Mouse (Mus musculus): Measurements from ENCODE around the gene Lims1. TPM values are rescaled to one million over a fixed set of nuclear protein-coding genes. Genes with fewer than 3 reads are reported as not detected.

Gene Lims1
- polyA plus RNA-seq (2011; ENCODE audit: insufficient read length, low read depth, missing spikeins) = 160 and 170 TPM in 2 replicates

DNA sequence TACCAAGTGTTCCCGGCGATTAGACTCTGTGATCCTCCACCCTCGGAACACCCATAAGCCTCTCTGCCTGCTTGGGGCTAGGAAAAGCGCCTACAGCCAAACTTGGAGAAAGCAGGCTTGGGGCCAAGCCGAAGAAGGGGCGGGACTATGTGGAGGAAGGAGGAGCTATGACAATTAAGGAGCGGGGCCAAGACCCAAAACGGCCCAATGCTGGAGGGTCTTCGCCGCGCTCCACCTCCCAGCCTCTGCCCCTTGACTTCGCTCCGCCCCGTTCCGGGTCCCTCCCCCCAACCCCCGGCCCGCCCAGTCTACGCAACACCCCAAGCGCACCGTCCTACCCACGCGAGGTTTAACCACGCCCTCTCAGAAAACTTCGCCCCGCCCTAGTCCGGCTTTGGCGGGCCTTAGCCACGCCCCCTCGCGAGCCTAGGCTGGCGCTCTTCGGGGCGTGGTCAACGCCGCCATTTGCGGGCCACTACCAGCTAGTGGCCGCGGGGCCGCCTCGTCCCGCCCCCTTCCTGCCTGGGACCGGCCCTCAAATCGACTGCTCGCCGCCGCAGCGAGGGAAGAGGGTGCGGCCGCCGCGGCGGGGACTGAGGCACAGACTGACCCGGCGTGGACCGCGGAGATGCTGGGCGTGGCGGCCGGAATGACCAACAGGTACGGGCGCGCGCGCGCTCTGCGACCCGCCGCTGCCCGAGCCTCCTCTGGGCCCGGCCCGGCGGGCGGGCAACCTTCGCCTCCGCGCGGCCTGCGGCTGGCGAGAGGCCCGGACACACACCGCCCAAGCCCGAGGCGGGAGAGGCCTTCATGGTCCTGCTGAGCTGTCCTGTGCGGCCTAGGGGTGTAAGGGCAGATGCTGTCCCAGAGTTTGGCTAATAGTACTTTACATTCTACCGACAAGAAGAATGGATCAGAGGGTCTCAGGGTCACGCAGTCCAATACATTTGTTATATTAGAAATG, at the start of gene Lims1:
Gene Lims1, plus strand, starts transcription at position 439 of the 964 bp plus-strand sequence.
- H3K4me3 ChIP-seq (ENCODE audit: insufficient read depth, low read length) = peak within 1 kb of the TSS; percentile 85
- H3K4me1 ChIP-seq (ENCODE audit: control insufficient read depth, insufficient read depth, low read length) = peaks cover 8% of the 10 kb centered on the region
- peak within 1 kb of the TSS; percentile 99 for H3K27ac ChIP-seq (ENCODE audit: insufficient read depth, low read length)
- TF ChIP-seq POLR2A (IDR thresholded peaks at IDR 0.05; ENCODE audit: low read depth, low read length) (peak; percentile 96), CTCF (IDR thresholded peaks at IDR 0.05; ENCODE audit: borderline replicate concordance, insufficient read depth, low read length) (no peak)

DNA sequence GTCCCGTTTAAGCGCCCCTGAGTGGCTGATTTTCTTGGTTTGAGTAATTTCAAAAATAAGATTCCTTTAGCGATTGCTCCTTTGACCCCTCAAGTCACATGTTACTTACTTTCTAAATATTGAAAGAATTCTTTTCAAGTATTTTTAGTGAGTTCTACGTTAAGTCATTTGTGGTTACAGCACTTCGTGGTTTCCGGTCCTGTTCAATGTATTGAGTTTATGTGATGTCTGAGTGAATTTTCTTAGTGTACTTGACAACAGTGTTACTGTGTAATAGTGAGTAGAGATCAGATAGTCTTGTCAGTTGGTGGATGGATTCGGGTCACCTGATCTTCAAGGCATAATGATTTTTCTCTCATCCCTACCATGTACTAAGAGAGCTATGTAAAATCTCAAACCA, 41.0 kb upstream of the Lims1 start:
- Histone ChIP-seq H3K27ac (ENCODE audit: insufficient read depth, low read length) (no peak overlapping the region), H3K4me1 (ENCODE audit: control insufficient read depth, insufficient read depth, low read length) (no peaks in the 10 kb centered on the region), H3K4me3 (ENCODE audit: insufficient read depth, low read length) (no peak overlapping the region)
- no peak for TF ChIP-seq POLR2A (IDR thresholded peaks at IDR 0.05; ENCODE audit: low read depth, low read length)
- TF ChIP-seq CTCF (IDR thresholded peaks at IDR 0.05; ENCODE audit: borderline replicate concordance, insufficient read depth, low read length) = no peak

DNA sequence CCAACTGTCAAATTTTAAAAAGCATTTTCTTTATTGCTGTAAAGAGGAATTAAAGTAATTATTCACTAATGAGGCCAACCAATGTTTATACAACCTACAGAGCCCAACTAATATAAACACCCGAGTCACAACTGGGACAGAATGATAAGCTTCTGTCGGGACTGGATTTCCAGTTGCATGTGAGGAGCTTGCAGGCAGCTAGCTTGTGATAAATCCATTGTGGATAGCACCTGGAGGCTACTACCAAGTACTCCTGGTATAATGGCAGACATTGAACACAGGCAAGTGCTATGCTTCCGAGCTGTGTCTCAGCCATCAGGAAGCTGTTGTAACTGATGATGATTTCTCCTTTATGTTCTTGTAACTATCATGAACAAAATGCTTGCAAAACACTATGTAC, 32.5 kb upstream of the Lims1 start:
- TF ChIP-seq POLR2A (IDR thresholded peaks at IDR 0.05; ENCODE audit: low read depth, low read length) (no peak), CTCF (IDR thresholded peaks at IDR 0.05; ENCODE audit: borderline replicate concordance, insufficient read depth, low read length) (no peak)
- Histone ChIP-seq H3K4me1 (ENCODE audit: control insufficient read depth, insufficient read depth, low read length) (no peaks in the 10 kb centered on the region), H3K4me3 (ENCODE audit: insufficient read depth, low read length) (no peak overlapping the region), H3K27ac (ENCODE audit: insufficient read depth, low read length) (no peak overlapping the region)

DNA sequence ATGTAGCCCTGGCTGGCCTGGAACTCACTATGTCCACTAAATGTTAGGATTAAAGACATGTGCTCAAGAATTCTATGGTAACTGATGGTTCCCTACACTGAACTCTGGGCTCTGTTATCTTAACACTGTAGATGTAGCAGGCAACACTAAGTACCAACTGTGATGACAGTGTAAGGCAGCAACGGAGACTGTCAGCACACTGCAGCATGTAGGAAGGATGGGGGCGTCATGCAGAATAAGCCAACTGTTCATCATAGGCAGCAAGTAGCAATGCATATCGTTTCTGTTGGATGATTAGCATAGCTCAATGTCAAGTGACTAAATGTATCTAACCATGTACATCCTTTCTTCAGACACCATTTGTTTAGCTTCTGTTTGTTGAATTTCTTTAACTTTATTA, 29.0 kb upstream of the Lims1 start:
- no peak for TF ChIP-seq CTCF (IDR thresholded peaks at IDR 0.05; ENCODE audit: borderline replicate concordance, insufficient read depth, low read length)

DNA sequence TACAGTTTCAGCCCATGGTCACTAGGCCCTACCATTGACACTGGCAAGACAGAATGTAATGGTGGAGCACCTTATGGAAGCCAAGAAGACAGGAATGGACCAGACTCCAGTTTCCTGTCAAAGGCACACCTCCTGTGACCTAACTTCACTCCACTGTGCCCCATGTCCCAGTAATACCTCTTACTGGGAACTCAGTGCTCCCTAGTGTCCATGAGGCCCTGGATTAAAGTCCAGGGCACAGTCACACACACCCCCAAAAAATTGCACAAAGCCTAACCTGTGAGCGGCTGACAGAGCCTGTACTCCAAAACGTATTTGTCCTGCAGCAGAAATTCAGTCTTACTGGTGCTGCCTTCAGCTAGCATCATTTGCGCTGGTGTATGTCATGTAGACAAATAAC, 27.7 kb upstream of the Lims1 start:
- Histone ChIP-seq H3K4me3 (ENCODE audit: insufficient read depth, low read length) (no peak overlapping the region), H3K4me1 (ENCODE audit: control insufficient read depth, insufficient read depth, low read length) (no peaks in the 10 kb centered on the region), H3K27ac (ENCODE audit: insufficient read depth, low read length) (no peak overlapping the region)
- no peak for TF ChIP-seq CTCF (IDR thresholded peaks at IDR 0.05; ENCODE audit: borderline replicate concordance, insufficient read depth, low read length)

More for the DNA sequence above, 29.0 kb upstream of the Lims1 start:
- Histone ChIP-seq H3K27ac (ENCODE audit: insufficient read depth, low read length) (no peak overlapping the region), H3K4me3 (ENCODE audit: insufficient read depth, low read length) (no peak overlapping the region), H3K4me1 (ENCODE audit: control insufficient read depth, insufficient read depth, low read length) (no peaks in the 10 kb centered on the region)

DNA sequence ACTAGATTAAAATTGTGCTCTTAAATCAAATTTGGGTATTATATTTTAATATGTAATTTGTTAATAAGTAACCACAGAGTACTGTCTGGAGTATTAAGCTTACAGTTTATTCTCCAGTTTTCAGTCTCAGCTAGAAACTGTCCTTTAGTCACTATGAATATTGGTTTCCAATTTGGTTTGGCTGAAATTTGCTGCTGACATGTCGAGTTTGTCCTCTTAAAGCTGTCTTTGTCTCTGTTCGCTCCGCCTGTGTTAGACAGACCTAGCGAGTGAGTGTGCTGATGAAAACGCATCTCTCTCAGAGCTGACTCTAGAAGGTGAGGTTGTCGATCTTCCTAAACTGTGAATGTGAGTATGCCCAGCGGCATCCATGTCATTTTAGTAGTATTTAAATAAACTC, 18.3 kb upstream of the Lims1 start:
- no peak overlapping the region for H3K4me3 ChIP-seq (ENCODE audit: insufficient read depth, low read length)
- no peak for TF ChIP-seq CTCF (IDR thresholded peaks at IDR 0.05; ENCODE audit: borderline replicate concordance, insufficient read depth, low read length)
- no peak for TF ChIP-seq POLR2A (IDR thresholded peaks at IDR 0.05; ENCODE audit: low read depth, low read length)

DNA sequence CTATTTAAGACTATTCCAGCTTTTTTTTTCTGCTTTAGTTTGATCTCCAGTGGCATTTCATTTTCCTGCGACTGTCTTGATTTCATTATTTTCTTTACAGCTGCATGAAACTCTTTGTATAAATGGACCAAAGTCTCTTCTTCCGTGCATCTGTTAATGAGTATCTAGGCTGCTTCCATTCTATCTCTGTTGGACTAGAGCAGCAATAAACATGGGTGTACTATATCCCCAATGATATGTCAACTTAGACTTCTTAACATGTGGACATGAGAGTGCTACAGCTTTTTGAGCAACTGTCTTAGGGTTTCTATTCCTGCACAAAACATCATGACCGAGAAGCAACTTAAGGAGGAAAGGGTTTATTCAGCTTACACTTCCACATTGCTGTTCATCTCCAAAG, 16.4 kb upstream of the Lims1 start:
- 0 out of 2 replicates have a peak, but pooled peaks cover 5% of the 10 kb centered on the region for H3K4me1 ChIP-seq (ENCODE audit: control insufficient read depth, insufficient read depth, low read length)
- TF ChIP-seq CTCF (IDR thresholded peaks at IDR 0.05; ENCODE audit: borderline replicate concordance, insufficient read depth, low read length) = no peak
- no peak for TF ChIP-seq POLR2A (IDR thresholded peaks at IDR 0.05; ENCODE audit: low read depth, low read length)
- no peak overlapping the region for H3K27ac ChIP-seq (ENCODE audit: insufficient read depth, low read length)
- no peak overlapping the region for H3K4me3 ChIP-seq (ENCODE audit: insufficient read depth, low read length)

More for the DNA sequence above, 18.3 kb upstream of the Lims1 start:
- H3K4me1 ChIP-seq (ENCODE audit: control insufficient read depth, insufficient read depth, low read length) = no peaks in the 10 kb centered on the region
- H3K27ac ChIP-seq (ENCODE audit: insufficient read depth, low read length) = no peak overlapping the region

DNA sequence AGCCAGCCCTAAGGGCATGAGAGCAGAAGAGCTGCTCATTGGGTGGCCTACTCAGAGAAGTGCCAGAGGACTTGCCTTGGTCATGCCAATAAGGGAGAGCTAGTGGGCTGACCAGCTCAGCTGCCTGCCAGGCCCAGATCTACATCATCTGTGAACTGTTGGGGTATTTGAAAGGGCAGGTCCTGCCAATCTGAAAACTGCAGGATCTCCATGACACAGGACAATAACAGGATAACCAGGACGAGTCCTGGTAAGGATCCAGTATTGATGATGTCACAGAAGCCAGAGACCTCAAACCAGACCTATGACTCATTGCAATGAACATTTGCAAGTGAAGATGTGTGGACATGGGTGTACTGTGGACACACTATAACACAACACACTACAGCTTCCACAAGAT, 12.5 kb upstream of the Lims1 start:
- H3K27ac ChIP-seq (ENCODE audit: insufficient read depth, low read length) = peak overlapping the region; percentile 62
- TF ChIP-seq POLR2A (IDR thresholded peaks at IDR 0.05; ENCODE audit: low read depth, low read length) (no peak), CTCF (IDR thresholded peaks at IDR 0.05; ENCODE audit: borderline replicate concordance, insufficient read depth, low read length) (no peak)
- H3K4me3 ChIP-seq (ENCODE audit: insufficient read depth, low read length) = no peak overlapping the region
- 0 out of 2 replicates have a peak, but pooled peaks cover 5% of the 10 kb centered on the region for H3K4me1 ChIP-seq (ENCODE audit: control insufficient read depth, insufficient read depth, low read length)

DNA sequence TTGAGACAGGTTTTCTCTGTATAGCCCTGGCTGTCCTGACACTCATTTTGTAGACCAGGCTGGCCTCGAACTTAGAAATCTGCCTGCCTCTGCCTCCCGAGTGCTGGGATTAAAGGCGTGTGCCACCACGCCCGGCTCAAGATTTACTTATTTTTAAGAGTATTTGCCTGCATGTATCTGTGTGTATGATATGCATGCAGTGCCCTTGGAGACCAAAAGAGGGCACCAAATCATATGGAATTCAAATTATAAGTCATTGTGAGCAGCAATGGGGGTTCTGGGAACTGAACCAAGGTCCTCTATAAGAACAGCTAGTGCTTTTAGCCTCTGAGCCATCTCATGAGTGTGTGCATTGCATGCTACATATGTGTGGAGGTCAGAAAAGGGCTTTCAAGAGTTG, 10.4 kb upstream of the Lims1 start:
- H3K27ac ChIP-seq (ENCODE audit: insufficient read depth, low read length) = no peak overlapping the region
- H3K4me3 ChIP-seq (ENCODE audit: insufficient read depth, low read length) = no peak overlapping the region
- no peak for TF ChIP-seq POLR2A (IDR thresholded peaks at IDR 0.05; ENCODE audit: low read depth, low read length)
- TF ChIP-seq CTCF (IDR thresholded peaks at IDR 0.05; ENCODE audit: borderline replicate concordance, insufficient read depth, low read length) = no peak
- 0 out of 2 replicates have a peak, but pooled peaks cover 5% of the 10 kb centered on the region for H3K4me1 ChIP-seq (ENCODE audit: control insufficient read depth, insufficient read depth, low read length)

DNA sequence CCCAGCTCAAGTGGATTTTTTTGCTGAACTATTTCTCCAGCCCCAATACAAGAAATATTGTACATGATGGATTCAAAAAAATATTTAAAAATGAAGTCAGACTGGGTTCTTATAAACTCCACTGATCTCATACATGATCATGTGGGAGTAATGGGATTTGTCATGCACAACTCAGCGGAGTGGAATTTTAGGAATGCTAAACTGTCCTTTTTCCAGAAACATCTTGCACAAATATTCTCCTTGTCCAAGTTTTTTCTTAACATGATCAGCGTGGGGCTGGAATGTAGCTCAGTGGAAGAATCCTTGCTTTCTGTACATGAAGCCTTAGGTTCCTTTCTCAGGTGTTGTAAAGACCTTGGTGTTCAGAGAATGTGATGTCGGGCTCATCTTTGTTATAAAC, 2.4 kb upstream of the Lims1 start:
- Histone ChIP-seq H3K27ac (ENCODE audit: insufficient read depth, low read length) (peak overlapping the region; percentile 99), H3K4me3 (ENCODE audit: insufficient read depth, low read length) (no peak overlapping the region), H3K4me1 (ENCODE audit: control insufficient read depth, insufficient read depth, low read length) (peaks cover 2% of the 10 kb centered on the region)
- TF ChIP-seq CTCF (IDR thresholded peaks at IDR 0.05; ENCODE audit: borderline replicate concordance, insufficient read depth, low read length) = no peak
